Mouse (Mus musculus) olfactory bulb, adult 2 months (tissue): ENCODE results near the gene Zfp771. TPM values are rescaled to one million over a fixed set of nuclear protein-coding genes. Genes with fewer than 3 reads are reported as not detected.
A peak's percentile ranks its signal among the peaks of the same experiment; 100 is the strongest.

Experiments
- H3K27ac ChIP-seq: fragments of 200-500 bp; 2 replicates; pipeline ENCODE4 v1.5.1; 2012; ENCODE audit warnings: low read depth, low read length; ENCODE audit not compliant: insufficient read depth
- H3K4me1 ChIP-seq: fragments of 200-500 bp; 2 replicates; pipeline ENCODE4 v1.6.1; 2012; ENCODE audit warnings: low read length; ENCODE audit not compliant: control insufficient read depth, insufficient read depth
- H3K4me3 ChIP-seq: fragments of 200-500 bp; 2 replicates; pipeline ENCODE4 v1.5.1; 2012; ENCODE audit warnings: mild to moderate bottlenecking, low read depth, low read length, moderate library complexity; ENCODE audit not compliant: insufficient read depth
- CTCF ChIP-seq: fragments of 200-500 bp; IDR thresholded peaks from 2 replicates; pipeline ENCODE4 v1.5.1; 2012; ENCODE audit warnings: low read depth, mild to moderate bottlenecking, low read length, moderate library complexity; ENCODE audit not compliant: insufficient read depth
- POLR2A ChIP-seq: fragments of 200-500 bp; IDR thresholded peaks from 2 replicates; pipeline ENCODE4 v1.6.1; 2012; ENCODE audit warnings: mild to moderate bottlenecking, low read depth, low read length, moderate library complexity; ENCODE audit not compliant: insufficient read depth
- WGBS: fragments of 180-500 bp; shearing (Covaris S2); methylation state at CpG from one replicate; pipeline ENCODE4 v1.1.7; 2018; 5-methylcytosine and 5-hydroxymethylcytosine counted together
- polyA plus RNA-seq: library from polyadenylated mRNA; stranded (reverse); fragments of >200 nt; gene quantifications from 2 replicates; pipeline ENCODE4 v1.2.4, GENCODE M21; 2012; ENCODE audit warnings: low replicate concordance; ENCODE audit not compliant: missing spikeins, insufficient read depth, insufficient read length

Gene Zfp771
- polyA plus RNA-seq, 1 experiment: not detected

DNA sequence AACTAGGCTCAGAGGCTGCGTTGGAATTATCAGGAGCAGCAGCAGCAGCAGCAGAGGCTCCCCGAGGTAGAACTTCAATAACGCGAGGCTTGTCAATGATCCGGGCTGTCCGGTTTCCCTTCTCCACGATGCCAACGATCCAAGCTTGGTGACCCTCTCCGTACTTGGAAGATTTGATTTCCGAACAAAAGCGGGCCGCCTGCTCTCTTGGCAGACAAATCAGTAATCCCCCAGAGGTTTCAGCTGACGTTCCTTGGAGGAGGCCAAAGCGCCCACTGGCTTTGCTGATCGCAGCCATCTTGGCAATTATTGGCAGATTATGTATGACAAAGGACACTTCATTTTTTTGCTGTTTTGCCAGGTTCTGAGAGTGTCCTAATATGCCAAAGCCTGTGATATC, 28.5 kb downstream of the Zfp771 start:
- TF ChIP-seq POLR2A: no peak
- TF ChIP-seq CTCF: no peak
- H3K4me3 ChIP-seq: no peak overlapping the region
- H3K4me1 ChIP-seq: peaks cover 11% of the 10 kb centered on the region
- no peak overlapping the region for H3K27ac ChIP-seq
- WGBS: 85% methylated on average over 15 of the region's 15 CpGs

DNA sequence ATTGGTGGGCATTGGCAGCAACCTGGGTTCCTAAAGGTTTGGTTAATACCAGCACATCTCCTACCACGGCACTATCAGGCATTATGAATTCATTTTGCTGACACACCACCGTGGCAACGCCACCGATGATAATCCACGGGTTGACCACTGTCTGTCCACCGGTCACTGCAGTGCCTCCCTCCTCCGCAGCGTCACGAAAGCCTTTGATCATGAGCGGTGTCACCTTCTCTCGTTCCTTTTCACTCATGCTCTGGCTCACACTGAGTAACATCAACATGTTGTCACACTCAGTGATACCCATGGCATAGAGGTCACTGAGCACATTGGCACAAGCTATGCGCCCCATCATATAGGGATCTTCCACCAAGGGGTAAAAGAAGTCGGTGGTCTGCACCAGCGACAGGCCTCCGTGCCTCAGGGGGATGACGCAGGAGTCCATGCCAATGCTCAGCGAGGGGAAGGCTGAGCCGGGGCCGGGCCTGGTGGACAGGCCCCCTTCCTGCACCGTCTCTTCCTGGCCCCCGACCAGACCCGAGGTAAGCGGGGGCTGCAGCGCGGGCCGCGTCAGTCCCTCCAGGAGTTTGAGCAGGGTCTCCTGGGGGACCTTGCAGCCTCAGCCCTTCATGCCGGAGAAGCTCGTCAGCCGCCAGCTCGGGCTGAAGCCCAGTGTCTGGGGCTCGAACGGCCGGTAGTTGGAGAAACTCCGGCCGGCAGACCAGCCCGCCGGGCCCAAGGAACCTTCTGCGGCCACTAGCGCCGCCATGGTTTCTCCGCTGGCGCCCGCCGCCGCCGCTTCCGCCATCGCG, 29.2 kb downstream of the Zfp771 start:
- Histone ChIP-seq H3K4me1 (peaks cover 11% of the 10 kb centered on the region), H3K4me3 (peak overlapping the region; percentile 74), H3K27ac (peak overlapping the region; percentile 18)
- TF ChIP-seq POLR2A (no peak), CTCF (no peak)
- 14% methylated on average over 50 of the region's 50 CpGs for whole genome bisulfite sequencing

DNA sequence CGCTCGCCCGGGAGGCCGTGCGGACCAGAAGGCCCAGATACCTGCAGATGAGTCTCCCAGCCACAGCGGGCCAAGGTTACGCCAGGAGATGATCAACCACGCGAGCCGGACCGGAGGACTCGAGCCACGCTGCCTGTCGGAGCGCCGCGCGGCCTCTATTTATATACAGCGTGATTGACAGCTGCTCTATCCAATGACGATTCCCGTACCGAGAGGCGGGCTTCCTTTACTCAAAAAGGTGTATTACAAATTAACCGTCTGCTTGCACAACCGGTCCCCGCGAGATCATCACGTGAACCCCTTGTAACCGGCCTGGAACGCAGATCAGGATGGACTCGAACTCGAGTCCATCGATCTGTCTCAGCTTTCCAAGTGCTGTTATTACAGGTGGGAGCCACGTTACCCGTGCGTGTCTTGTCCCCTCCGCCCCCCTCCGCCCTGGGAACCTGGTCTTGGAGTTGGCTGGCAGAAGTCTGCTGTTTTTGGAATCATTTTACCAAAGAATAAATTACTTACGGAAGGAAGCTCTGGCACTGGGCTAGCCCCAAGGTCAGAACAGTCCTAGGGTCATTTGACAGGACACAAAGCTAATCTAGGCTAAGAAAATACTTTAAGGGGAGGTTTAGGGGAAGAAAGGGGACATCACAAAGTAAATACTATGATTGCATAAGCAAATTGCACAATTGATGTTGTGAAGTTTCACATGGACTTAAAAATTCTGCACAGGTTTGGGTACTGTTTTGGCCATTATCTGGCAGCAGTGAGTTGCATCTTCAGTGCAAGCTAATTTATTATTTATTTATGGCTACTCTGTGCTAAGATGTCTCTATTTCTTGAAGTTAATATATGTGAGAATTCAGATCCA, 30.1 kb downstream of the Zfp771 start, which contains the start of gene Sephs2:
TSS of gene Sephs2 (minus strand) at position 131 of the 865 bp plus-strand sequence.
- 2% methylated on average over 39 of the region's 39 CpGs for WGBS
- Histone ChIP-seq H3K4me1 (peaks cover 11% of the 10 kb centered on the region), H3K4me3 (peak within 1 kb of the TSS; percentile 74), H3K27ac (peak within 1 kb of the TSS; percentile 18)
- TF ChIP-seq POLR2A: peak; percentile 87
- no peak for TF ChIP-seq CTCF

DNA sequence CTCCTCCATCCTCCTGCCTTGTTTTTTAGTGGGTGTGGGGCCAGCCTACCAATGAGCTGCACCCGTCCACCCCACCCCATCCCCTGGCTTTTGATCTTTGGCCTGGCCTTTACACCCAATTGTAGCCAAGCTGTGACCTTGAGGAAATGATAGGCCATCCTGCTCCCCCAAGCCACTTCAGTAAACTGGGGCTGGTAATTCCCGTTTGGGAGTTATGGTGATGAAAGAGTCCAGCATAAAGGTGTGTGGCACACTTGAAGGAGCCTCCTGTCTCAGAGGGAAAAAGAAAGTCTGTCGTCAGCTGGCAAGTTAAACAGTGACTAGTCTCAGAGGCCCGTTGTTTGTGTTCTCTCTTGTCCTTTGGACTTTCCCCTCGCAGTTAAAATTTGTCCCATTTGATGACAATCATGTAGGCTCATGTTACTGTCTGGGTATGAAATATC, 32.5 kb downstream of the Zfp771 start:
- H3K27ac ChIP-seq: no peak overlapping the region
- 82% methylated on average over 5 of the region's 5 CpGs for WGBS
- H3K4me1 ChIP-seq: peaks cover 11% of the 10 kb centered on the region
- no peak for TF ChIP-seq POLR2A
- TF ChIP-seq CTCF: no peak
- H3K4me3 ChIP-seq: no peak overlapping the region

DNA sequence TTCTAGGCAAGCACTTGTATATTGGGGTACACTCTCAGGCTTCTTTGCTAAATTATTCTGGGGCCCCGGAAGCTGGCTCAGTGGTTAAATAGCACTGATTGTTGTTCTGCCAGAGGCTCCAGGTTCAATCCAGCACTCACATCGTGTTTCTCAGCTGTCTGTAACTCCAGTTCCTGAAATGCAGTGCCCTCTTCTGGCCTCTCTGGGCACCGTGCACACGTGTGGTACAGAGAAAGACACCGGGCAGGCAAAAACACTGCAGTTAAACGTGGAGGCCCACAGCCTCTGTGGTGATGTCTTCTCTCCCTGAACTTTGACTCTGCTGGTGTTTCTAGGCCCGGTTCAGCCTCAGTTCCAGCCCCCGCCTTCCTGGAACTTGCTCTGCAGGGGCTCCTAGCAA, 34.2 kb downstream of the Zfp771 start:
- Histone ChIP-seq H3K4me1 (peaks cover 3% of the 10 kb centered on the region; the same call in 1 of the 2 replicates), H3K27ac (no peak overlapping the region), H3K4me3 (no peak overlapping the region)
- TF ChIP-seq POLR2A (no peak), CTCF (no peak)
- 24% methylated on average over 8 of the region's 8 CpGs for WGBS

DNA sequence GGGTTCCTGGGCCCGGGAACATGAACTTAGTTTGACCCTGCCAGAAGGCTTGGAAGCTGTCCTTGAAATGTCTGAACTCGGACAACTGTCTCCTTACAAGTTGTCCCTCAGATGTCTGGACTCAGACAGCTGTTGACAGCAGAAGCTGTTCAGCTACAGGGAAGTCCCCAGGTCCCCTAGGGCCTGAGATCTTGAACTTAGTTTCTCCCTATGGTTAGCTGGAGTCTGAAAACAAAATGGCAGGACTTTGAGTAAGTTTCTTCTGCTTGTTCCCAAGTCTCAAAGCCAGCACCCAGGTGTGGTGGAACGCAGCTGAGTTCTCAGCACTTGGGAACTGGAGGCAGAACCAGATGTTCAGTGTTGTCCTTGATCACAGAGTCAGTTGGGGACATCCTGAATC, 36.0 kb downstream of the Zfp771 start:
- 85% methylated on average over 3 of the region's 3 CpGs for WGBS

DNA sequence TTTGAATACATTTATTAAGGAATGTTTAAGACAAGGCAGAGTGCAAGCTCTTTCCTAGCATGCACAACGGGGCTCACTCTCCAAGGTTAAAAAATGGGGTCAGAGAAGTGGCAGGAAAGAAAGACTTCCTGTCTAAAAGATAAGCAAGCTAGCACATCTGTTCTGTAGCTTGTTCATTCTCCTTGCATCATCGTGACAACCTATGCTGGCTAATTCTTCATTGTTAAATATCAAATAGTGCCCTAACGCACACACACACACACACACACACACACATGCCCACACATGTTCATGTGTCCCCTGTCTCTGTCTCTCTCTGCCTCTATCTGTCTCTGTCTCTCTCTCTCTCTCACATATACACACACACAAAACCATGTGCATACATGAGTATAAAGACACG, 37.0 kb downstream of the Zfp771 start:
- H3K4me3 ChIP-seq: no peak overlapping the region
- no peaks in the 10 kb centered on the region for H3K4me1 ChIP-seq
- 80% methylated on average over 4 of the region's 4 CpGs for WGBS
- H3K27ac ChIP-seq: no peak overlapping the region
- TF ChIP-seq POLR2A (no peak), CTCF (no peak)

More for the DNA sequence above, 36.0 kb downstream of the Zfp771 start:
- Histone ChIP-seq H3K4me3 (no peak overlapping the region), H3K4me1 (no peaks in the 10 kb centered on the region), H3K27ac (no peak overlapping the region)
- TF ChIP-seq POLR2A: no peak
- no peak for TF ChIP-seq CTCF

DNA sequence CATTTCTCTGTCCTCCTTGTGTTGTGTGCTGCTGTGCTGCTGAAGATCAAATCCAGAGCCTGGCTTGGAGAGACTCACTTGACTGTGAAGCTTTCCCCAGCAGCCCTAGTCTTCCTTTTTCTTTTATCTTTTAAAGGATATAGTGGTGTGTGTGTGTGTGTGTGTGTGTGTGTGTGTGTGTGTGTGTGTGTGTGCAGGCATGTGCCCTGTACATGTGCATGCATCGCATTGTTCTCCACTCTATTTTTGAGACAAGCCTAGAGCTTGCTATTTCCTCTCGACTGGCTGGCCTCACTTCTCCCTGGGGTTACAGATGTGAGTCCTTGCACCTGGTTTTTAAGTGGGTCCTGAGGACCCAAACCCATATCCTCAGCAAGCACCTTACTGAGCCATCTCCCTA, 38.1 kb downstream of the Zfp771 start:
- H3K4me1 ChIP-seq: no peaks in the 10 kb centered on the region
- TF ChIP-seq POLR2A (no peak), CTCF (no peak)
- no peak overlapping the region for H3K27ac ChIP-seq
- H3K4me3 ChIP-seq: no peak overlapping the region
- 65% methylated on average over 2 of the region's 2 CpGs for WGBS

DNA sequence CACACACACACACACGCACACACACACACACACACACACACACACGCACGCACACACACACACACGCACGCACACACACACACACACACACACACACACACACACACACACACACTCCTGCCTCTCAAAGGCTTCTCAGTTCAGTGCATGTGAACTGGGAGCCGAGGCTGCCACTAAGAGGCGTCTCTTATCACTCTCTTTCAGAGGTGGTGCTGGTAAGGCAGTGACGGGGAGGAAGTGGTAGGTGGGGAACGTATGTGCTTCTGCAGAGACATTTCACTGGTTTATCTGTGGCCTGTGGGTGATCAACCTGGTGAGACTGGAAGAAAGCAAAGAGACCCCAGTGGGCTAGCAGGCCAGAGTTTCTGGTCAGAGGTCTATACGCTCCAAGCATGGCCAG, 41.1 kb downstream of the Zfp771 start:
- H3K4me1 ChIP-seq: no peaks in the 10 kb centered on the region
- TF ChIP-seq CTCF (no peak), POLR2A (no peak)
- WGBS: 73% methylated on average over 10 of the region's 10 CpGs
- H3K27ac ChIP-seq: no peak overlapping the region
- H3K4me3 ChIP-seq: no peak overlapping the region
